Mouse (Mus musculus): ENCODE measurements around the gene Pcbd1.

GRCm38 (mm10) chr10:61134041-61134440 is 44.9 kb downstream of the Pcbd1 start:
- no peak for TF ChIP-seq CTCF (IDR thresholded peaks at IDR 0.05; ENCODE audit: extremely low read depth, insufficient read depth, low read length)
- no peak for TF ChIP-seq POLR2A (IDR thresholded peaks at IDR 0.05; ENCODE audit: extremely low read depth, insufficient read depth, low read length)
